ENCODE assay signal across 10 mouse cellular contexts in genomic region chr15:80075733-80076337, GRCm38 (mm10). TPM values are rescaled to one million over a fixed set of nuclear protein-coding genes. Genes with fewer than 3 reads are reported as not detected.
DNase-seq lines count a peak whose midpoint lies in the region; ATAC-seq and TF ChIP-seq lines count a peak whose summit lies in the region.
"Had no signal": no experiment of that assay in that cellular context is flagged by ENCODE, and none has a peak within 500 bp of the region (broad histone marks: within the 10 kb centered on the region; RNA-seq: fewer than 3 reads in every experiment).

No protein-coding gene starts in this region.

- H3K27me3 ChIP-seq in kidney, embryonic 15.5 days = no peaks in the 10 kb centered on the region
- no peaks in the 10 kb centered on the region for H3K27me3 ChIP-seq in kidney, adult 2 months (replicated peaks; ENCODE audit: control insufficient read depth, insufficient read depth, low read length)
- no peaks in the 10 kb centered on the region for H3K27me3 ChIP-seq in forebrain, embryonic 13.5 days
- no peaks in the 10 kb centered on the region for H3K27me3 ChIP-seq in midbrain, embryonic 14.5 days (ENCODE audit: control insufficient read depth, insufficient read depth, low read length)

- H3K4me3 ChIP-seq in kidney, embryonic 15.5 days (replicated peaks) = no peak overlapping the region
- H3K4me3 ChIP-seq in kidney, adult 2 months (ENCODE audit: insufficient read depth, low read depth, low read length) = no peak overlapping the region
- H3K4me3 ChIP-seq in forebrain, embryonic 13.5 days = no peak overlapping the region
- no peak overlapping the region for H3K4me3 ChIP-seq in midbrain, embryonic 14.5 days (replicated peaks; ENCODE audit: low read depth, low read length)

- H3K27ac ChIP-seq in kidney, embryonic 15.5 days = peak overlapping the region; percentile 54
- no peak overlapping the region for H3K27ac ChIP-seq in kidney, adult 2 months (ENCODE audit: insufficient read depth, low read depth, low read length)
- H3K27ac ChIP-seq in forebrain, embryonic 13.5 days = no peak overlapping the region
- 0 out of 2 replicates have a peak overlapping the region, but pooled peaks have one; percentile 13 for H3K27ac ChIP-seq in midbrain, embryonic 14.5 days (replicated peaks; ENCODE audit: low read depth, low read length)

- no peaks in the 10 kb centered on the region for H3K9me3 ChIP-seq in kidney, embryonic 15.5 days (replicated peaks)
- no peaks in the 10 kb centered on the region for H3K9me3 ChIP-seq in forebrain, embryonic 13.5 days (replicated peaks)
- H3K9me3 ChIP-seq in midbrain, embryonic 14.5 days (ENCODE audit: control insufficient read depth, low read length) = no peaks in the 10 kb centered on the region

- 23% methylated on average over 5 of the region's 5 CpGs for WGBS in kidney, embryonic 15.5 days
- WGBS in kidney, adult 2 months = 52% methylated on average over 5 of the region's 5 CpGs
- 38% methylated on average over 5 of the region's 5 CpGs for WGBS in forebrain, embryonic 13.5 days
- 39% methylated on average over 5 of the region's 5 CpGs for WGBS in midbrain, embryonic 14.5 days

- TF ChIP-seq POLR2A in kidney, adult 2 months (IDR thresholded peaks at IDR 0.05; ENCODE audit: low read depth, low read length) = no peak

- no peak overlapping the region for H3K4me2 ChIP-seq in kidney, embryonic 15.5 days
- no peak overlapping the region for H3K4me2 ChIP-seq in forebrain, embryonic 13.5 days
- no peak overlapping the region for H3K4me2 ChIP-seq in midbrain, embryonic 14.5 days (ENCODE audit: low read length)

- no peak for TF ChIP-seq CTCF in kidney, adult 2 months (conservative IDR thresholded peaks at IDR 0.05; ENCODE audit: insufficient read depth, insufficient read length, low read depth, low read length)

- peaks cover 45% of the 10 kb centered on the region for H3K36me3 ChIP-seq in kidney, embryonic 15.5 days
- peaks cover 2% of the 10 kb centered on the region; the same call in 1 of the 2 replicates for H3K36me3 ChIP-seq in kidney, adult 2 months (ENCODE audit: control insufficient read depth, insufficient read depth, low read length)
- H3K36me3 ChIP-seq in forebrain, embryonic 13.5 days (ENCODE audit: poor library complexity, severe bottlenecking) = peaks cover 50% of the 10 kb centered on the region
- H3K36me3 ChIP-seq in midbrain, embryonic 14.5 days (ENCODE audit: control insufficient read depth, insufficient read depth, low read length) = peaks cover 48% of the 10 kb centered on the region

- DNase-seq in kidney, adult 2 months = no peak
- DNase-seq in NIH3T3 (ENCODE audit: low read depth) = peak; percentile 48
- no peak for DNase-seq in midbrain, embryonic 14.5 days
- DNase-seq in urinary bladder, postnatal 10 days (ENCODE audit: low spot score) = no peak
- DNase-seq in left cerebral cortex, adult 18-20 months (ENCODE audit: low spot score in 2 of 2) = no peak
- DNase-seq in ovary, adult 18-20 months (ENCODE audit: low spot score) = no peak
- DNase-seq: adrenal gland, postnatal 14 days; thymus, postnatal 25 days had no signal

- peaks cover 35% of the 10 kb centered on the region for H3K4me1 ChIP-seq in kidney, embryonic 15.5 days
- H3K4me1 ChIP-seq in kidney, adult 2 months (ENCODE audit: control insufficient read depth, insufficient read depth, low read length) = peaks cover 4% of the 10 kb centered on the region; the same call in 1 of the 2 replicates
- H3K4me1 ChIP-seq in forebrain, embryonic 13.5 days = peaks cover 13% of the 10 kb centered on the region
- H3K4me1 ChIP-seq in midbrain, embryonic 14.5 days (ENCODE audit: control insufficient read depth, insufficient read depth, low read length) = no peaks in the 10 kb centered on the region

- ATAC-seq in kidney, embryonic 15.5 days (replicated peaks; ENCODE audit: low FRiP score) = no peak
- ATAC-seq in forebrain, embryonic 13.5 days = no peak
- no peak for ATAC-seq in midbrain, embryonic 14.5 days (ENCODE audit: low FRiP score, low TSS enrichment)

- H3K9ac ChIP-seq in kidney, embryonic 15.5 days = no peak overlapping the region
- H3K9ac ChIP-seq in forebrain, embryonic 13.5 days = peak overlapping the region; percentile 6; the same call in 1 of the 2 replicates
- H3K9ac ChIP-seq in midbrain, embryonic 14.5 days (replicated peaks; ENCODE audit: low read length) = 0 out of 2 replicates have a peak overlapping the region, but pooled peaks have one; percentile 1

RNA-seq across cellular contexts. Expression of gene Syngr1, which starts 15.3 kb away (rescaled TPM):
- polyA plus RNA-seq in kidney, embryonic 15.5 days (2015; fragmentation: Nextera tagmentation; extraction: Ambion mirVana) = 10.9 and 11.2 TPM in 2 replicates
- 94.8 and 106 TPM in 2 replicates for polyA plus RNA-seq in kidney, adult 2 months (2012; rRNA removed)
- 21.5 and 22.8 TPM in 2 replicates for polyA plus RNA-seq in forebrain, embryonic 13.5 days (2015; fragmentation: Nextera tagmentation; extraction: Ambion mirVana)
- 26.3 and 39.4 TPM in 2 replicates for polyA plus RNA-seq in midbrain, embryonic 14.5 days (2014; fragmentation: Nextera tagmentation; extraction: Ambion mirVana)
- 100 to 1,000 TPM; 421 to 438 TPM for total RNA-seq in left cerebral cortex, adult 18-20 months (2021)

RNA-seq across cellular contexts. Expression of gene Rpl3, which starts 15.8 kb away (rescaled TPM):
- 1,112 and 1,115 TPM in 2 replicates for polyA plus RNA-seq in kidney, embryonic 15.5 days (2015; fragmentation: Nextera tagmentation; extraction: Ambion mirVana)
- 511 and 689 TPM in 2 replicates for polyA plus RNA-seq in kidney, adult 2 months (2012; rRNA removed)
- 733 and 735 TPM in 2 replicates for polyA plus RNA-seq in forebrain, embryonic 13.5 days (2015; fragmentation: Nextera tagmentation; extraction: Ambion mirVana)
- 681 and 724 TPM in 2 replicates for polyA plus RNA-seq in midbrain, embryonic 14.5 days (2014; fragmentation: Nextera tagmentation; extraction: Ambion mirVana)
- 100 to 1,000 TPM; 526 to 554 TPM for total RNA-seq in left cerebral cortex, adult 18-20 months (2021)

RNA-seq across cellular contexts. Expression of gene Tab1, which starts 57.1 kb away (rescaled TPM):
- polyA plus RNA-seq in kidney, embryonic 15.5 days (2015; fragmentation: Nextera tagmentation; extraction: Ambion mirVana) = 34.6 and 39.1 TPM in 2 replicates
- 26.7 and 28.5 TPM in 2 replicates for polyA plus RNA-seq in kidney, adult 2 months (2012; rRNA removed)
- polyA plus RNA-seq in forebrain, embryonic 13.5 days (2015; fragmentation: Nextera tagmentation; extraction: Ambion mirVana) = 36.6 and 42.4 TPM in 2 replicates
- polyA plus RNA-seq in midbrain, embryonic 14.5 days (2014; fragmentation: Nextera tagmentation; extraction: Ambion mirVana) = 37.9 and 42.5 TPM in 2 replicates
- total RNA-seq in left cerebral cortex, adult 18-20 months (2021) = 10 to 100 TPM; 23.8 to 25.7 TPM

Comparison
In these comparisons a context has a peak if more than half of its experiments do, and no peak if none do; other contexts are left out.
1. H3K27ac ChIP-seq: peak in kidney, embryonic 15.5 days (single experiment) and midbrain, embryonic 14.5 days (single experiment); none in kidney, adult 2 months (single experiment) and forebrain, embryonic 13.5 days (single experiment).